Mouse (Mus musculus) midbrain, embryonic 14.5 days (tissue): ENCODE measurements around the gene Pde7b. TPM values are rescaled to one million over a fixed set of nuclear protein-coding genes. Genes with fewer than 3 reads are reported as not detected.

ENCODE experiments used
- ATAC-seq: fragments of 200-750 bp; cut with Nextera tagmentation; 2 replicates; pipeline ENCODE4 v1.8.0; 2017; ENCODE audit warnings: moderate number of reproducible peaks, moderate library complexity; ENCODE audit not compliant: low FRiP score, low TSS enrichment
- DNase-seq: peaks from one replicate; pipeline ENCODE4 v3.0.0-alpha.2; 2015
- H3K27ac ChIP-seq: fragments of 300-500 bp; sonication (generic); replicated peaks from 2 replicates; pipeline ENCODE4 v1.5.1; 2014; ENCODE audit warnings: mild to moderate bottlenecking, low read depth, low read length, moderate library complexity
- H3K27me3 ChIP-seq: fragments of 300-500 bp; sonication (generic); 2 replicates; pipeline ENCODE4 v1.6.1; 2014; ENCODE audit warnings: low read length, control low read depth, mixed read lengths; ENCODE audit not compliant: control insufficient read depth, insufficient read depth
- H3K36me3 ChIP-seq: fragments of 300-500 bp; sonication (generic); 2 replicates; pipeline ENCODE4 v1.6.1; 2014; ENCODE audit warnings: low read length, control low read depth; ENCODE audit not compliant: control insufficient read depth, insufficient read depth
- H3K4me1 ChIP-seq: fragments of 300-500 bp; sonication (generic); 2 replicates; pipeline ENCODE4 v1.6.1; 2014; ENCODE audit warnings: mild to moderate bottlenecking, antibody characterized with exemption, low read length, control low read depth; ENCODE audit not compliant: control insufficient read depth, insufficient read depth
- H3K4me2 ChIP-seq: fragments of 300-500 bp; sonication (generic); 2 replicates; pipeline ENCODE4 v1.6.1; 2014; ENCODE audit warnings: mild to moderate bottlenecking, low read length, moderate library complexity
- H3K4me3 ChIP-seq: fragments of 300-500 bp; sonication (generic); replicated peaks from 2 replicates; pipeline ENCODE4 v1.5.1; 2014; ENCODE audit warnings: low read depth, low read length
- H3K9ac ChIP-seq: fragments of 300-500 bp; sonication (generic); replicated peaks from 2 replicates; pipeline ENCODE4 v1.6.1; 2014; ENCODE audit warnings: mild to moderate bottlenecking, low read length, moderate library complexity
- H3K9me3 ChIP-seq: fragments of 300-500 bp; sonication (generic); 2 replicates; pipeline ENCODE4 v1.6.1; 2016; ENCODE audit warnings: low read length, control low read depth, mixed read lengths; ENCODE audit not compliant: control insufficient read depth
- WGBS: fragments of 180-500 bp; shearing (Covaris S2); extraction: QIAGEN DNeasy Blood & Tissue Kit; methylation state at CpG from one replicate; pipeline ENCODE4 v1.1.7; 2014; 5-methylcytosine and 5-hydroxymethylcytosine counted together
- polyA plus RNA-seq: library from polyadenylated mRNA; unstranded; fragments of >200 nt; fragmentation: Nextera tagmentation; extraction: Ambion mirVana; gene quantifications from 2 replicates; pipeline ENCODE4 v1.2.1, GENCODE M21; 2014

The Pde7b gene
- polyA plus RNA-seq, 1 experiment from 2014 or later: 2.0 TPM

DNA sequence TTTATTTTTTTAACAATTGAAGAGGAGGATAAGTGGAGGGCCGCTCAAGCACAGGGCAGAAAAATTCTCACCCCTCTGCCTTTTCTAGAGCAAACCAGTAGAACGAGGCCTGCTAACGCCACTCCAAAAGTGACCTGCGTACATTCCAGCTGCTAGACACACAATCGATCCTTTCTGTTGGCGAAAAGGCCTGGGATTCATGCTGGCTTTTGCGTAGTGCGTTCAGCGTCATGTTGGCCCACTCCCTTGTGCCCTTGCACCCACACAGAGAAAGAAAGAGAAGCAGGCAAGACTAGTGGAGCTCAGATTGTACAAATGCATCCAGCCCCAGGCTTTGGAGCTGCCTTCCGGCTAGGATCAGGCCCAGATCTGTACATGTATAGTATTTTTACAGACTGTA lies 55.4 kb downstream of the Pde7b start:
- no peak for ATAC-seq
- H3K9ac ChIP-seq: no peak overlapping the region
- 71% methylated on average over 10 of the region's 10 CpGs for WGBS
- no peaks in the 10 kb centered on the region for H3K27me3 ChIP-seq
- H3K36me3 ChIP-seq: no peaks in the 10 kb centered on the region
- no peaks in the 10 kb centered on the region for H3K9me3 ChIP-seq
- H3K27ac ChIP-seq: peak overlapping the region; percentile 41; the same call in 1 of the 2 replicates
- no peak overlapping the region for H3K4me3 ChIP-seq
- peaks cover 7% of the 10 kb centered on the region; the same call in 1 of the 2 replicates for H3K4me1 ChIP-seq
- H3K4me2 ChIP-seq: no peak overlapping the region
- DNase-seq: peak; percentile 40

DNA sequence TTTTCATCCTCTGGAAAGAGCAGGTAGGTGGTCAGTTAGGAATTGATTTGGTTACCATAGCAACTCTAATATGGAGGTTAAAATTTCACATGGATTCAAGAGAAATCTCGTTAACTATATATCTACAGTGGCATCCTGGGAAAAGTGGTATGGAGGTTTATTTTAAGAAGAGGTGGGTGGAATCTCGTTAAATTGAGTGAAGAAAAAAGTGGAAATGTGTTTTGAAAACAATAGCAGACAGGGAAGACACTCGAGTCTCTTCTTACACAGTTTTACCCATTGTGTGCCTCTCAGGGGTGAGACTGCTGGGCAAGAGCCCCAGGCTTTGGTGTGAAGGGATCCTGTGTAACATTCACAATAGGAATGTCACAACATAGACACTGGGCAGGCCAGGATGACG lies 56.3 kb downstream of the Pde7b start:
- no peak overlapping the region for H3K27ac ChIP-seq
- peaks cover 7% of the 10 kb centered on the region; the same call in 1 of the 2 replicates for H3K4me1 ChIP-seq
- no peaks in the 10 kb centered on the region for H3K36me3 ChIP-seq
- no peak overlapping the region for H3K4me2 ChIP-seq
- peak; percentile 17 for DNase-seq
- no peak overlapping the region for H3K9ac ChIP-seq
- H3K4me3 ChIP-seq: no peak overlapping the region
- no peaks in the 10 kb centered on the region for H3K27me3 ChIP-seq
- ATAC-seq: no peak
- no peaks in the 10 kb centered on the region for H3K9me3 ChIP-seq
- 15% methylated on average over 4 of the region's 4 CpGs for WGBS

GRCm38 (mm10) chr10:20666655-20667054 lies 58.2 kb downstream of the Pde7b start:
- DNase-seq: no peak
- Histone ChIP-seq H3K4me1 (peaks cover 7% of the 10 kb centered on the region; the same call in 1 of the 2 replicates), H3K4me2 (no peak overlapping the region), H3K4me3 (no peak overlapping the region), H3K27ac (no peak overlapping the region), H3K9ac (no peak overlapping the region), H3K27me3 (no peaks in the 10 kb centered on the region), H3K9me3 (no peaks in the 10 kb centered on the region), H3K36me3 (no peaks in the 10 kb centered on the region)
- no peak for ATAC-seq
- 74% methylated on average over 2 of the region's 2 CpGs for WGBS

DNA sequence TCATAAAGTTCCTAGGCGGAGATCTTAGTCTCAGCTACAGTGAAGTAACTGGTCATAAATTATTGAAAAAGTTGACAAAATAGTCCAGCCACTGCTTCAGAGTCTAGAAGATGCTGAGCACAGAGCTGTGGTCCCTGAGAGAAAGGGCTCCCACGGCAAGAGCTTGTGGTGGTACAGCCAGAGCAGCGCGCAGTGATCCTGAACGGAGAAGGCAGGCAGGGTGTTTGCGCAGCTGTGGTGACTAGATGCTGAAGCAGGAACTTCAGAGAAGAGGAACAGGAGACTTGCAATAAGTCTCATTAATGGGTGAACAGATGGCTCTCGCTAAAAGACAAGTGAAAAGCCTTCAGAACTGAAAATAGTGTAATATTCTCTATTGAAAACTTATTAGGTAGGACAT lies 61.9 kb downstream of the Pde7b start:
- Histone ChIP-seq H3K9ac (no peak overlapping the region), H3K36me3 (no peaks in the 10 kb centered on the region), H3K27me3 (no peaks in the 10 kb centered on the region), H3K4me3 (no peak overlapping the region), H3K9me3 (no peaks in the 10 kb centered on the region), H3K4me1 (peaks cover 2% of the 10 kb centered on the region; the same call in 1 of the 2 replicates), H3K4me2 (no peak overlapping the region), H3K27ac (no peak overlapping the region)
- 89% methylated on average over 7 of the region's 7 CpGs for WGBS
- no peak for ATAC-seq
- no peak for DNase-seq

DNA sequence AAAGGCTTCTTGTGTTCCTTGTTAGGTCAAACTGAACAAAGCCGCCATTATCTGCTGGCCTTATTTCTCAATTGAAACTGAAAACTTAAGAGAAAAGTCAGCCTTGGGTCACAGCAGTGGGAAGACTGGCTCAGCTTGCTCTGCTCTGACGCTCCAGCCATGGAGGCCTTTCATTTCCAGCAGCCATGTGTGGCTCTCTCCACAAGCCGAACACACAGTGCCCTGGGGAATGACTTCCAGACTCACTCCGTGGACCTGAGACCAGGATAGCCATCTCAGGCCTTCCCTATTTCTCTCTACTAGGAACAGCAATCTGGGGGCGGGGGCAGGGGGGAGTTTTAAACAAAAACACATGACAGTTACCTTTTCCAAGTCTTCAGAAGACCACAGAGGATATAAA lies 63.2 kb downstream of the Pde7b start:
- H3K4me1 ChIP-seq: no peaks in the 10 kb centered on the region
- no peak overlapping the region for H3K9ac ChIP-seq
- H3K27me3 ChIP-seq: no peaks in the 10 kb centered on the region
- H3K36me3 ChIP-seq: no peaks in the 10 kb centered on the region
- H3K27ac ChIP-seq: no peak overlapping the region
- WGBS: 67% methylated on average over 5 of the region's 5 CpGs
- no peaks in the 10 kb centered on the region for H3K9me3 ChIP-seq
- DNase-seq (no peak), ATAC-seq (no peak)
- H3K4me3 ChIP-seq: no peak overlapping the region
- H3K4me2 ChIP-seq: no peak overlapping the region

DNA sequence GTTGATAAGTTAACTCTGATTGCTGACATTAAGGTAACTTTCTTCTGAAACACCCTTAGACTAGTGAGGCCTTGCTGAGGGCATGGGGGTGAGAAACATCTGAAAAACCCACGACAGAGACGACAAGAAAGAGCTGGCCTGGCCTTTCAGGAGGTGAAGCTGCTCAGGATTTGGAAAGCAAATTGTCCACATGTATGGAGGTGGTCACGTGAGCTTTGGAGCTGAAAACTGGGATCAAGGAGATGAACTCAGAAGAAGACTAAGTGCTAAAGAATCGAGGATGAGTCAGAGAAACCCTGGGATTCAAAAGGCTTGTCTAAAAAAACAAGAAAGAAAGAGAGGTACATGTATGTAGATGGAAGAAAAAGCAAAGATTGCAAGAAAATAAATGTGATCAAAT lies 65.2 kb downstream of the Pde7b start:
- Histone ChIP-seq H3K27ac (no peak overlapping the region), H3K9ac (no peak overlapping the region), H3K4me3 (no peak overlapping the region), H3K36me3 (no peaks in the 10 kb centered on the region), H3K4me1 (no peaks in the 10 kb centered on the region), H3K9me3 (no peaks in the 10 kb centered on the region), H3K27me3 (no peaks in the 10 kb centered on the region), H3K4me2 (no peak overlapping the region)
- ATAC-seq (no peak), DNase-seq (no peak)
- WGBS: 72% methylated on average over 4 of the region's 4 CpGs

GRCm38 (mm10) chr10:20659268-20659667 lies 65.6 kb downstream of the Pde7b start:
- Histone ChIP-seq H3K9ac (no peak overlapping the region), H3K27me3 (no peaks in the 10 kb centered on the region), H3K4me1 (no peaks in the 10 kb centered on the region), H3K27ac (no peak overlapping the region), H3K9me3 (no peaks in the 10 kb centered on the region), H3K36me3 (no peaks in the 10 kb centered on the region), H3K4me3 (no peak overlapping the region), H3K4me2 (no peak overlapping the region)
- ATAC-seq: no peak
- 73% methylated on average over 7 of the region's 7 CpGs for WGBS
- no peak for DNase-seq

GRCm38 (mm10) chr10:20658716-20659115 lies 66.2 kb downstream of the Pde7b start:
- ATAC-seq: no peak
- no peak for DNase-seq

DNA sequence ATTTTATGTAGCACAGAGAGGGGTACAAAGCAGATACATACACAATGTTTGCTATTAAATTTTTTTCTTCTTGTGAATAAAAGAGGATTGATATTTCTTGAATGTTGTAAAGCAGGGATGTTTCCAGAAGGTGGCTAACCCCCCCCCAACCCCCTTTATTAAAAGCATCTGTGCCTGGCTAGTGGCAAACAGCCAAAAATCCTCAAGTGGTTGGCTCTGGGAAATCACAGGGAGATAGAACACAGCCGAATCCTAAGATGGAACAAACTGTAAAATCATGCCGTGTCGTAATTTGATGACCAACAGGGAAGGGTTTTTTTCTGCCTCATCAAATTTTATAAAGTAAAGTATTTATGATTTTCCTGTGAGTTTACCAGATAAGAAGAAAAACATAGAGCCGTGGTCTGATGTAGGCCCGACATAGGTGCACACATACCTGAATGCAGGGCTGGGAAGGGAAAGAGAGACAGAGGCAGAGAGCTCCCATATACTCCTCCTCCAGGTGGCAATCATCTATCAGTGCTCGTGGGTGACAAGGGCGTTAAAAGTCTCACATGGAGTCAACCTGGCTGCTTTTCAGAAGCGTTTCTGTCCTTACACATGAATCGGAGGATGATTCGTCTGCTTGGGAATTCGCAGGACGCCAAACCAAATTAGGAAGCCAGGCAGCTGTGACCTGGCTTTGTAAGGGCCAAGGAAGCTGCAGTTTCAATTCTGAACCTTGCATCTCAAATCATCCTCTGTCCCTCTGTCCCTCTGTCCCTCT lies 67.4 kb downstream of the Pde7b start:
- peak; percentile 50 for DNase-seq
- 79% methylated on average over 12 of the region's 12 CpGs for WGBS
- Histone ChIP-seq H3K36me3 (no peaks in the 10 kb centered on the region), H3K9ac (no peak overlapping the region), H3K27ac (no peak overlapping the region), H3K9me3 (no peaks in the 10 kb centered on the region), H3K27me3 (no peaks in the 10 kb centered on the region), H3K4me3 (no peak overlapping the region), H3K4me1 (no peaks in the 10 kb centered on the region), H3K4me2 (no peak overlapping the region)
- ATAC-seq: no peak

More at GRCm38 (mm10) chr10:20658716-20659115, 66.2 kb downstream of the Pde7b start:
- Histone ChIP-seq H3K9ac (no peak overlapping the region), H3K27ac (no peak overlapping the region), H3K4me2 (no peak overlapping the region), H3K36me3 (no peaks in the 10 kb centered on the region), H3K4me3 (no peak overlapping the region), H3K9me3 (no peaks in the 10 kb centered on the region), H3K27me3 (no peaks in the 10 kb centered on the region), H3K4me1 (no peaks in the 10 kb centered on the region)
- WGBS: 76% methylated on average over 7 of the region's 7 CpGs
